Mouse (Mus musculus) spleen, adult 2 months (tissue): ENCODE data around the gene Ccdc141.

Source experiments
- CTCF ChIP-seq: fragments of 200-500 bp; IDR thresholded peaks from 2 replicates; pipeline ENCODE4 v1.5.1; 2011; ENCODE audit warnings: mild to moderate bottlenecking, inconsistent platforms; ENCODE audit not compliant: insufficient read depth, insufficient read length, insufficient replicate concordance; ENCODE audit errors: extremely low read depth
- POLR2A ChIP-seq: fragments of 200-500 bp; IDR thresholded peaks from 2 replicates; pipeline ENCODE4 v1.6.1; 2011; ENCODE audit warnings: low read depth, low read length, inconsistent platforms

GRCm38 (mm10) chr2:77190301-77190700 is 19.9 kb upstream of the Ccdc141 start:
- TF ChIP-seq CTCF (no peak), POLR2A (no peak)
